Mouse (Mus musculus) MEL (cell line): ENCODE results near the gene Smap1. TPM values are rescaled to one million over a fixed set of nuclear protein-coding genes. Genes with fewer than 3 reads are reported as not detected.

Source experiments
- DNase-seq: peaks from one replicate; pipeline ENCODE4 v3.0.0; 2011; ENCODE audit warnings: low read depth, low spot score
- H3K27ac ChIP-seq: 2 replicates; pipeline ENCODE4 v1.5.1; 2012; ENCODE audit warnings: low read depth, mild to moderate bottlenecking, control low read depth, low read length, moderate library complexity; ENCODE audit not compliant: control insufficient read depth
- H3K27me3 ChIP-seq, 2 experiments: fragments of 150-350 bp in 1 of 2; sonication (generic) in 1 of 2; 2 replicates each; pipeline ENCODE4 v1.6.1; 2012; ENCODE audit warnings: low read length in 2 of 2, mild to moderate bottlenecking in 2 of 2, improper control_type of control experiment in 1 of 2, moderate library complexity in 1 of 2; ENCODE audit not compliant: insufficient read depth in 2 of 2, control insufficient read depth in 1 of 2
- H3K36me3 ChIP-seq, 2 experiments: 2 replicates each; pipeline ENCODE4 v1.6.1; 2012 to 2014; ENCODE audit warnings: low read length in 2 of 2, improper control_type of control experiment in 1 of 2, inconsistent platforms in 1 of 2, mild to moderate bottlenecking in 1 of 2; ENCODE audit not compliant: insufficient read depth in 2 of 2, control insufficient read depth in 1 of 2
- H3K4me1 ChIP-seq, 2 experiments: fragments of 150-350 bp in 1 of 2; sonication (generic) in 1 of 2; 2 replicates each; pipeline ENCODE4 v1.6.1; 2012; ENCODE audit warnings: low read length in 2 of 2, improper control_type of control experiment in 1 of 2, mild to moderate bottlenecking in 1 of 2; ENCODE audit not compliant: insufficient read depth in 2 of 2, control insufficient read depth in 1 of 2
- H3K4me3 ChIP-seq, 2 experiments: fragments of 150-350 bp in 1 of 2; sonication (generic) in 1 of 2; 2 replicates each; pipeline ENCODE4 v1.5.1; 2012; ENCODE audit warnings: low read depth in 2 of 2, low read length in 2 of 2, mild to moderate bottlenecking in 2 of 2, moderate library complexity in 2 of 2, control low read depth in 1 of 2, improper control_type of control experiment in 1 of 2; ENCODE audit not compliant: control insufficient read depth in 1 of 2, insufficient read depth in 1 of 2
- H3K79me2 ChIP-seq: 2 replicates; pipeline ENCODE4 v1.6.1; 2012; ENCODE audit warnings: mild to moderate bottlenecking, low read length, moderate library complexity; ENCODE audit not compliant: control insufficient read depth, poor library complexity, insufficient read depth
- H3K9ac ChIP-seq: 2 replicates; pipeline ENCODE4 v1.6.1; 2012; ENCODE audit warnings: low read depth, mild to moderate bottlenecking, control low read depth, low read length, moderate library complexity; ENCODE audit not compliant: control insufficient read depth, poor library complexity, severe bottlenecking
- H3K9me3 ChIP-seq: fragments of 150-350 bp; sonication (generic); replicated peaks from 2 replicates; pipeline ENCODE4 v1.6.1; 2012; ENCODE audit warnings: mild to moderate bottlenecking, low read length, improper control_type of control experiment, moderate library complexity; ENCODE audit not compliant: insufficient read depth
- CHD1 ChIP-seq: IDR thresholded peaks from 2 replicates; pipeline ENCODE4 v1.6.1; 2012; ENCODE audit warnings: low read depth, mild to moderate bottlenecking, inconsistent platforms, low read length, improper control_type of control experiment
- CHD2 ChIP-seq: IDR thresholded peaks from 2 replicates; pipeline ENCODE4 v1.6.1; 2011; ENCODE audit warnings: low read length, improper control_type of control experiment
- CTCF ChIP-seq, 3 experiments: IDR thresholded peaks in 2 of 3; conservative IDR thresholded peaks in 1 of 3; 2 replicates each; pipeline ENCODE4 v1.5.1; 2011 to 2012; ENCODE audit warnings: low read length in 3 of 3, low read depth in 2 of 3, mild to moderate bottlenecking in 2 of 3, improper control_type of control experiment in 1 of 3, inconsistent platforms in 1 of 3, mixed read lengths in 1 of 3, moderate library complexity in 1 of 3; ENCODE audit not compliant: control insufficient read depth in 1 of 3, insufficient read depth in 1 of 3, poor library complexity in 1 of 3, severe bottlenecking in 1 of 3
- ETS1 ChIP-seq: IDR thresholded peaks from 2 replicates; pipeline ENCODE4 v1.6.1; 2012; ENCODE audit warnings: low read depth, mild to moderate bottlenecking, inconsistent platforms, low read length, improper control_type of control experiment, moderate library complexity
- GABPA ChIP-seq: IDR thresholded peaks from 2 replicates; pipeline ENCODE4 v1.6.1; 2012; ENCODE audit warnings: low read depth, mild to moderate bottlenecking, inconsistent platforms, low read length, improper control_type of control experiment, moderate library complexity
- KAT2A ChIP-seq: conservative IDR thresholded peaks from 2 replicates; pipeline ENCODE4 v1.6.1; 2012; ENCODE audit warnings: low read depth, low read length, improper control_type of control experiment, inconsistent platforms
- MAZ ChIP-seq: IDR thresholded peaks from 2 replicates; pipeline ENCODE4 v1.6.1; 2012; ENCODE audit warnings: low read depth, mild to moderate bottlenecking, inconsistent platforms, low read length, improper control_type of control experiment
- MXI1 ChIP-seq: IDR thresholded peaks from 2 replicates; pipeline ENCODE4 v1.6.1; 2011; ENCODE audit warnings: mild to moderate bottlenecking, low read depth, low read length, improper control_type of control experiment
- MYC ChIP-seq: IDR thresholded peaks from 2 replicates; pipeline ENCODE4 v1.6.1; 2011; ENCODE audit warnings: low read depth, mild to moderate bottlenecking, low read length, improper control_type of control experiment, moderate library complexity
- NELFE ChIP-seq: IDR thresholded peaks from 2 replicates; pipeline ENCODE4 v1.6.1; 2011; ENCODE audit warnings: low read depth, low read length, improper control_type of control experiment
- POLR2A ChIP-seq, 2 experiments: IDR thresholded peaks; 2 replicates each; pipeline ENCODE4 v1.6.1; 2011 to 2012; ENCODE audit warnings: low read length in 2 of 2, mild to moderate bottlenecking in 2 of 2, control low read depth in 1 of 2, improper control_type of control experiment in 1 of 2, low read depth in 1 of 2, moderate library complexity in 1 of 2; ENCODE audit not compliant: control insufficient read depth in 1 of 2, insufficient read depth in 1 of 2, poor library complexity in 1 of 2
- POLR2AphosphoS5 ChIP-seq: IDR thresholded peaks from 2 replicates; pipeline ENCODE4 v1.6.1; 2012; ENCODE audit warnings: low read depth, borderline replicate concordance, mild to moderate bottlenecking, inconsistent platforms, low read length, moderate library complexity, mixed read lengths
- RAD21 ChIP-seq: IDR thresholded peaks from 2 replicates; pipeline ENCODE4 v1.6.1; 2011; ENCODE audit warnings: mild to moderate bottlenecking, low read depth, low read length, improper control_type of control experiment
- SIN3A ChIP-seq: IDR thresholded peaks from 2 replicates; pipeline ENCODE4 v1.6.1; 2012; ENCODE audit warnings: low read length, improper control_type of control experiment, inconsistent platforms
- SMC3 ChIP-seq: IDR thresholded peaks from 2 replicates; pipeline ENCODE4 v1.6.1; 2011; ENCODE audit warnings: low read depth, low read length, improper control_type of control experiment
- TBP ChIP-seq: IDR thresholded peaks from 2 replicates; pipeline ENCODE4 v1.8.0; 2011; ENCODE audit warnings: low read depth, low read length, improper control_type of control experiment
- UBTF ChIP-seq: IDR thresholded peaks from 2 replicates; pipeline ENCODE4 v1.6.1; 2012; ENCODE audit warnings: low read depth, mild to moderate bottlenecking, inconsistent platforms, low read length, improper control_type of control experiment, moderate library complexity, borderline replicate concordance; ENCODE audit not compliant: insufficient read depth
- USF1 ChIP-seq: IDR thresholded peaks from 2 replicates; pipeline ENCODE4 v1.6.1; 2014; ENCODE audit warnings: low read depth, mild to moderate bottlenecking, inconsistent platforms, low read length, improper control_type of control experiment, moderate library complexity
- ZKSCAN1 ChIP-seq: IDR thresholded peaks from 2 replicates; pipeline ENCODE4 v1.6.1; 2012; ENCODE audit warnings: low read depth, mild to moderate bottlenecking, inconsistent platforms, low read length, improper control_type of control experiment, moderate library complexity
- ZNF384 ChIP-seq: IDR thresholded peaks from 2 replicates; pipeline ENCODE4 v1.6.1; 2012; ENCODE audit warnings: low read depth, mild to moderate bottlenecking, inconsistent platforms, low read length, improper control_type of control experiment
- polyA plus RNA-seq, 2 experiments: library from polyadenylated mRNA; stranded (reverse) in 1 of 2; unstranded in 1 of 2; fragments of >175 nt in 1 of 2; fragments of >200 nt in 1 of 2; gene quantifications; 2 replicates each; pipeline versions ENCODE4 v1.2.1 to v1.2.4; 2012; ENCODE audit warnings: low replicate concordance in 2 of 2, low read depth in 1 of 2; ENCODE audit not compliant: insufficient read length in 2 of 2, insufficient read depth in 1 of 2, missing spikeins in 1 of 2
- total RNA-seq: library from RNA; depleted of rRNA; stranded (reverse); fragments of 300-350 nt; gene quantifications from 2 replicates; pipeline ENCODE4 v1.2.3, GENCODE M21; 2012

The Smap1 gene
- total and polyA plus RNA-seq, 3 experiments = 27.2 to 128 (median 86.4) TPM

DNA sequence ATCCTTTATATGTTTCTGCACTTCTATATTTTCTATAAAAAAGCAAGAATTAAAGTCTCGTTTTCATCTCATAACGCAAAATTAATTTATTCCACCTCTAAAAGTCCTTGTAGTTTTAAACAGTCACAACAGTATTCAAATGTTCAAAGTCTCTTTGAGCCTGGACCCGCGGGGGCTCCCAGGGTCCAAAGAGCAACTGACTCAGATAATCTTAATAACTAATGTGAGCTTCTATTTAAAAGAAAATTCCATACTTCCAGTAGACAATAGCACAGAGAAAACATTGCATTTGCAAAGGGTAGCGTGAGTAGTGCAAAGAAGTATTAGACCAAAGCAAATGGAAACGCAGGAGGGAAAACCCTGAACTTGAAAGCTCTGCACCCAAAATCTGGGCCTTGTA, 36.0 kb upstream of the Smap1 start:
- no peak overlapping the region for H3K4me3 ChIP-seq
- no peaks in the 10 kb centered on the region for H3K36me3 ChIP-seq
- no peaks in the 10 kb centered on the region for H3K4me1 ChIP-seq
- H3K27ac ChIP-seq = no peak overlapping the region
- TF ChIP-seq MXI1 (no peak), TBP (no peak), POLR2AphosphoS5 (no peak), MYC (no peak), GABPA (no peak), SIN3A (no peak), NELFE (no peak), POLR2A (IDR thresholded peaks at IDR 0.05; ENCODE audit: control insufficient read depth in 1 of 2, insufficient read depth in 1 of 2, low read depth in 1 of 2, low read length in 2 of 2, poor library complexity in 1 of 2) (no peak), CTCF (IDR thresholded peaks at IDR 0.05 in 2 of 3, conservative IDR thresholded peaks at IDR 0.05 in 1 of 3; ENCODE audit: control insufficient read depth in 1 of 3, insufficient read depth in 1 of 3, low read depth in 2 of 3, low read length in 3 of 3, poor library complexity in 1 of 3, severe bottlenecking in 1 of 3) (no peak), CHD1 (no peak), MAZ (no peak), SMC3 (no peak), RAD21 (no peak), KAT2A (no peak), ZKSCAN1 (no peak), ETS1 (no peak)
- no peaks in the 10 kb centered on the region; a peak in 1 of 4 replicates for H3K27me3 ChIP-seq
- H3K9ac ChIP-seq = no peak overlapping the region
- DNase-seq = no peak
- H3K9me3 ChIP-seq = no peaks in the 10 kb centered on the region
- no peaks in the 10 kb centered on the region for H3K79me2 ChIP-seq

DNA sequence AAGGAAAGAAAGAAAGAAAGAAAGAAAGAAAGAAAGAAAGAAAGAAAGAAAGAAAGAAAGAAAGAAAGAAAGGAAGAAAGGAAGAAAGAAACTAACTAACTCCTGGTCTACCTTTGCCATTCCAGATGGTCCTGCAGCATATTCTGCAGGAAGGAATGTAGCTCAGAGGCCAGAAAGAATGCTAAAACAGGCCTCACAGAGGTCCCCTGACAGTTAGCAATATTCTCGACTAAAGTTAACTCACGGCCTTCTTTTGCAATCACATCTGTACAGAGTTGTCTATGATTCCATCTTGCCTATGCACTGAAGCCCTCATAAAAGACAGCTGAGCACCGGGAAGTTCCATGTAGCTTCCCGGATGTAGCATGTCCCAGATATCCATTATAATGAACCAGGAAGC, 33.4 kb upstream of the Smap1 start:
- no peaks in the 10 kb centered on the region for H3K9me3 ChIP-seq
- no peaks in the 10 kb centered on the region for H3K27me3 ChIP-seq
- TF ChIP-seq MYC = no peak
- no peak for TF ChIP-seq MAZ
- TF ChIP-seq ZNF384 = no peak
- no peak for TF ChIP-seq NELFE
- no peak for TF ChIP-seq USF1
- TF ChIP-seq UBTF = no peak
- no peak for TF ChIP-seq CHD2
- TF ChIP-seq, all 39 proteins: peak for 0
- H3K27ac ChIP-seq = no peak overlapping the region
- H3K4me1 ChIP-seq = no peaks in the 10 kb centered on the region
- H3K9ac ChIP-seq = no peak overlapping the region
- no peaks in the 10 kb centered on the region for H3K79me2 ChIP-seq
- no peak for DNase-seq
- H3K4me3 ChIP-seq = no peak overlapping the region
- H3K36me3 ChIP-seq = no peaks in the 10 kb centered on the region
